Mouse (Mus musculus): Measurements from ENCODE around the gene Piwil1. TPM values are rescaled to one million over a fixed set of nuclear protein-coding genes. Genes with fewer than 3 reads are reported as not detected.

Piwil1 gene
- polyA plus RNA-seq, 1 experiment from 2014 or later, result not detected

GRCm38 (mm10) chr5:128687139-128687538, 15.2 kb upstream of the Piwil1 start:
- peaks cover 11% of the 10 kb centered on the region for H3K4me1 ChIP-seq
- H3K9me3 ChIP-seq, result peaks cover 9% of the 10 kb centered on the region
- ATAC-seq (ENCODE audit: low FRiP score), result no peak
- 87% methylated on average over 5 of the region's 5 CpGs for WGBS
- peaks cover 26% of the 10 kb centered on the region for H3K27me3 ChIP-seq
- no peak overlapping the region for H3K4me3 ChIP-seq (replicated peaks)
- no peak overlapping the region for H3K4me2 ChIP-seq
- H3K36me3 ChIP-seq (replicated peaks), result no peaks in the 10 kb centered on the region
- no peak overlapping the region for H3K27ac ChIP-seq
- no peak overlapping the region for H3K9ac ChIP-seq

- 73% methylated on average over 6 of the region's 6 CpGs for WGBS
- no peak overlapping the region for H3K4me2 ChIP-seq
- no peaks in the 10 kb centered on the region for H3K9me3 ChIP-seq
- H3K9ac ChIP-seq, result no peak overlapping the region
- H3K4me3 ChIP-seq (replicated peaks), result no peak overlapping the region
- no peak for ATAC-seq (ENCODE audit: low FRiP score)
- H3K36me3 ChIP-seq (replicated peaks), result no peaks in the 10 kb centered on the region
- H3K27ac ChIP-seq, result no peak overlapping the region
- H3K4me1 ChIP-seq, result 0 out of 2 replicates have a peak, but pooled peaks cover 6% of the 10 kb centered on the region
- H3K27me3 ChIP-seq, result peaks cover 29% of the 10 kb centered on the region
Measured at GRCm38 (mm10) chr5:128694107-128694506, 8.2 kb upstream of the Piwil1 start.

- no peaks in the 10 kb centered on the region for H3K9me3 ChIP-seq
- no peaks in the 10 kb centered on the region for H3K36me3 ChIP-seq (replicated peaks)
- H3K4me1 ChIP-seq, result 0 out of 2 replicates have a peak, but pooled peaks cover 6% of the 10 kb centered on the region
- H3K27me3 ChIP-seq, result peaks cover 29% of the 10 kb centered on the region
- H3K4me2 ChIP-seq, result no peak overlapping the region
- no peak for ATAC-seq (ENCODE audit: low FRiP score)
- H3K4me3 ChIP-seq (replicated peaks), result no peak overlapping the region
- H3K27ac ChIP-seq, result no peak overlapping the region
- no peak overlapping the region for H3K9ac ChIP-seq
- WGBS, result 85% methylated on average over 18 of the region's 18 CpGs
Measured at GRCm38 (mm10) chr5:128694611-128695325, 7.6 kb upstream of the Piwil1 start.

- H3K9ac ChIP-seq, result no peak overlapping the region
- H3K36me3 ChIP-seq (replicated peaks), result no peaks in the 10 kb centered on the region
- H3K4me1 ChIP-seq, result 0 out of 2 replicates have a peak, but pooled peaks cover 6% of the 10 kb centered on the region
- peaks cover 26% of the 10 kb centered on the region for H3K27me3 ChIP-seq
- no peak overlapping the region for H3K27ac ChIP-seq
- ATAC-seq (ENCODE audit: low FRiP score), result no peak
- no peaks in the 10 kb centered on the region for H3K9me3 ChIP-seq
- WGBS, result 43% methylated on average over 10 of the region's 10 CpGs
- no peak overlapping the region for H3K4me3 ChIP-seq (replicated peaks)
- H3K4me2 ChIP-seq, result no peak overlapping the region
Measured at GRCm38 (mm10) chr5:128696824-128697223, 5.5 kb upstream of the Piwil1 start.

- ATAC-seq (ENCODE audit: low FRiP score), result no peak
- H3K4me1 ChIP-seq, result peaks cover 20% of the 10 kb centered on the region
- no peak overlapping the region for H3K27ac ChIP-seq
- no peaks in the 10 kb centered on the region for H3K36me3 ChIP-seq (replicated peaks)
- peaks cover 15% of the 10 kb centered on the region for H3K27me3 ChIP-seq
- WGBS, result 66% methylated on average over 11 of the region's 11 CpGs
- H3K4me2 ChIP-seq, result no peak overlapping the region
- no peak overlapping the region for H3K9ac ChIP-seq
- no peaks in the 10 kb centered on the region for H3K9me3 ChIP-seq
- H3K4me3 ChIP-seq (replicated peaks), result no peak overlapping the region
Measured at GRCm38 (mm10) chr5:128700716-128701115, 1.6 kb upstream of the Piwil1 start.

GRCm38 (mm10) chr5:128703688-128704087, 1.4 kb downstream of the Piwil1 start:
- no peak overlapping the region for H3K4me3 ChIP-seq (replicated peaks)
- no peaks in the 10 kb centered on the region for H3K9me3 ChIP-seq
- peaks cover 14% of the 10 kb centered on the region for H3K4me1 ChIP-seq
- H3K27me3 ChIP-seq, result no peaks in the 10 kb centered on the region
- no peak for ATAC-seq (ENCODE audit: low FRiP score)
- H3K36me3 ChIP-seq (replicated peaks), result no peaks in the 10 kb centered on the region
- peak overlapping the region; percentile 28; the same call in 1 of the 2 replicates for H3K4me2 ChIP-seq
- no peak overlapping the region; the same call in 1 of the 2 replicates for H3K27ac ChIP-seq
- H3K9ac ChIP-seq, result no peak overlapping the region
- 12% methylated on average over 10 of the region's 10 CpGs for WGBS

- WGBS, result 40% methylated on average over 16 of the region's 19 CpGs
- Histone ChIP-seq H3K9me3 (no peaks in the 10 kb centered on the region), H3K9ac (no peak overlapping the region), H3K4me2 (peak overlapping the region; percentile 28; the same call in 1 of the 2 replicates), H3K27me3 (no peaks in the 10 kb centered on the region), H3K4me3 (replicated peaks) (no peak overlapping the region), H3K36me3 (replicated peaks) (no peaks in the 10 kb centered on the region), H3K27ac (no peak overlapping the region), H3K4me1 (peaks cover 14% of the 10 kb centered on the region)
- peak; percentile 64 for ATAC-seq (ENCODE audit: low FRiP score)
Measured at GRCm38 (mm10) chr5:128704134-128704904, 2.0 kb downstream of the Piwil1 start.

GRCm38 (mm10) chr5:128706467-128706866, 4.1 kb downstream of the Piwil1 start:
- H3K9me3 ChIP-seq, result no peaks in the 10 kb centered on the region
- no peak for ATAC-seq (ENCODE audit: low FRiP score)
- no peaks in the 10 kb centered on the region for H3K36me3 ChIP-seq (replicated peaks)
- H3K9ac ChIP-seq, result no peak overlapping the region
- 100% methylated on average over 1 of the region's 1 CpGs for WGBS
- peaks cover 21% of the 10 kb centered on the region for H3K4me1 ChIP-seq
- no peak overlapping the region for H3K4me2 ChIP-seq
- no peak overlapping the region for H3K27ac ChIP-seq
- H3K4me3 ChIP-seq (replicated peaks), result no peak overlapping the region
- no peaks in the 10 kb centered on the region for H3K27me3 ChIP-seq

- no peak overlapping the region for H3K9ac ChIP-seq
- no peak for ATAC-seq (ENCODE audit: low FRiP score)
- no peak overlapping the region for H3K4me3 ChIP-seq (replicated peaks)
- no peaks in the 10 kb centered on the region for H3K9me3 ChIP-seq
- no peak overlapping the region for H3K27ac ChIP-seq
- no peaks in the 10 kb centered on the region for H3K27me3 ChIP-seq
- H3K4me1 ChIP-seq, result peaks cover 21% of the 10 kb centered on the region
- no peak overlapping the region for H3K4me2 ChIP-seq
- WGBS, result 92% methylated on average over 11 of the region's 11 CpGs
- H3K36me3 ChIP-seq (replicated peaks), result no peaks in the 10 kb centered on the region
Measured at GRCm38 (mm10) chr5:128707271-128707670, 4.9 kb downstream of the Piwil1 start.

GRCm38 (mm10) chr5:128708929-128709328, 6.6 kb downstream of the Piwil1 start:
- Histone ChIP-seq H3K4me2 (no peak overlapping the region), H3K4me1 (peaks cover 14% of the 10 kb centered on the region), H3K27ac (no peak overlapping the region), H3K27me3 (no peaks in the 10 kb centered on the region), H3K9ac (no peak overlapping the region), H3K36me3 (replicated peaks) (no peaks in the 10 kb centered on the region), H3K9me3 (no peaks in the 10 kb centered on the region), H3K4me3 (replicated peaks) (no peak overlapping the region)
- no peak for ATAC-seq (ENCODE audit: low FRiP score)
- WGBS, result 76% methylated on average over 5 of the region's 5 CpGs

GRCm38 (mm10) chr5:128710596-128710995, 8.3 kb downstream of the Piwil1 start:
- Histone ChIP-seq H3K9me3 (no peaks in the 10 kb centered on the region), H3K27ac (no peak overlapping the region), H3K27me3 (no peaks in the 10 kb centered on the region), H3K4me1 (peaks cover 10% of the 10 kb centered on the region; the same call in 1 of the 2 replicates), H3K4me3 (replicated peaks) (no peak overlapping the region), H3K36me3 (replicated peaks) (no peaks in the 10 kb centered on the region), H3K9ac (no peak overlapping the region), H3K4me2 (no peak overlapping the region)
- WGBS, result 23% methylated on average over 8 of the region's 8 CpGs
- ATAC-seq (ENCODE audit: low FRiP score), result no peak

- no peak overlapping the region for H3K4me3 ChIP-seq (replicated peaks)
- peaks cover 10% of the 10 kb centered on the region; the same call in 1 of the 2 replicates for H3K4me1 ChIP-seq
- peaks cover 6% of the 10 kb centered on the region; the same call in 1 of the 2 replicates for H3K27me3 ChIP-seq
- no peak for ATAC-seq (ENCODE audit: low FRiP score)
- H3K9ac ChIP-seq, result no peak overlapping the region
- H3K4me2 ChIP-seq, result no peak overlapping the region
- no peaks in the 10 kb centered on the region for H3K9me3 ChIP-seq
- WGBS, result 84% methylated on average over 6 of the region's 6 CpGs
- no peaks in the 10 kb centered on the region for H3K36me3 ChIP-seq (replicated peaks)
- no peak overlapping the region for H3K27ac ChIP-seq
Measured at GRCm38 (mm10) chr5:128711847-128712246, 9.5 kb downstream of the Piwil1 start.

Measured in forebrain, embryonic 12.5 days (tissue).